Mouse (Mus musculus) limb, embryonic 10.5 days (tissue): ENCODE data around the gene Plekha6. TPM values are rescaled to one million over a fixed set of nuclear protein-coding genes. Genes with fewer than 3 reads are reported as not detected.

ENCODE experiments used
- DNase-seq: peaks from one replicate; pipeline ENCODE4 v3.0.0-alpha.2; 2017; ENCODE audit warnings: low spot score
- H3K27ac ChIP-seq: fragments of 300-500 bp; sonication (generic); 2 replicates; pipeline ENCODE4 v1.5.1; 2016; ENCODE audit warnings: mild to moderate bottlenecking
- H3K27me3 ChIP-seq: fragments of 300-500 bp; sonication (generic); 2 replicates; pipeline ENCODE4 v1.6.1; 2016; ENCODE audit warnings: low read depth, mild to moderate bottlenecking; ENCODE audit not compliant: poor library complexity, severe bottlenecking
- H3K36me3 ChIP-seq: fragments of 300-500 bp; sonication (generic); 2 replicates; pipeline ENCODE4 v1.6.1; 2016; ENCODE audit warnings: mild to moderate bottlenecking, moderate library complexity
- H3K4me1 ChIP-seq: fragments of 300-500 bp; sonication (generic); 2 replicates; pipeline ENCODE4 v1.6.1; 2016
- H3K4me3 ChIP-seq: fragments of 300-500 bp; sonication (generic); 2 replicates; pipeline ENCODE4 v1.5.1; 2016; ENCODE audit warnings: mild to moderate bottlenecking, moderate library complexity
- H3K9me3 ChIP-seq: fragments of 300-500 bp; sonication (generic); replicated peaks from 2 replicates; pipeline ENCODE4 v1.6.1; 2016; ENCODE audit warnings: mild to moderate bottlenecking
- WGBS: fragments of 180-500 bp; shearing (Covaris S2); methylation state at CpG from one replicate; pipeline ENCODE4 v1.1.7; 2016; 5-methylcytosine and 5-hydroxymethylcytosine counted together
- polyA plus RNA-seq: library from polyadenylated mRNA; unstranded; fragments of >200 nt; fragmentation: Nextera tagmentation; extraction: Ambion mirVana; gene quantifications from 2 replicates; pipeline ENCODE4 v1.2.1, GENCODE M21; 2016

Gene Plekha6
- polyA plus RNA-seq, 1 experiment from 2014 or later: 1.4 TPM

- 67% methylated on average over 11 of the region's 11 CpGs for WGBS
- DNase-seq: no peak
- H3K36me3 ChIP-seq: no peaks in the 10 kb centered on the region
- no peaks in the 10 kb centered on the region for H3K9me3 ChIP-seq
- peaks cover 31% of the 10 kb centered on the region for H3K4me1 ChIP-seq
- H3K27ac ChIP-seq: no peak overlapping the region
- H3K4me3 ChIP-seq: no peak overlapping the region
- H3K27me3 ChIP-seq: peaks cover 9% of the 10 kb centered on the region; the same call in 1 of the 2 replicates
These were observed 101.2 kb downstream of the Plekha6 start for GRCm38 (mm10) chr1:133265114-133265766.

GRCm38 (mm10) chr1:133267094-133267493 lies 103.1 kb downstream of the Plekha6 start:
- no peaks in the 10 kb centered on the region for H3K36me3 ChIP-seq

GRCm38 (mm10) chr1:133267813-133268492 lies 103.9 kb downstream of the Plekha6 start:
- Histone ChIP-seq H3K27me3 (peaks cover 9% of the 10 kb centered on the region; the same call in 1 of the 2 replicates), H3K4me1 (peaks cover 22% of the 10 kb centered on the region), H3K4me3 (no peak overlapping the region), H3K36me3 (no peaks in the 10 kb centered on the region), H3K27ac (0 out of 2 replicates have a peak overlapping the region, but pooled peaks have one; percentile 20), H3K9me3 (no peaks in the 10 kb centered on the region)
- DNase-seq: no peak
- WGBS: 28% methylated on average over 10 of the region's 10 CpGs

More at GRCm38 (mm10) chr1:133267094-133267493, 103.1 kb downstream of the Plekha6 start:
- peaks cover 9% of the 10 kb centered on the region; the same call in 1 of the 2 replicates for H3K27me3 ChIP-seq
- no peak overlapping the region for H3K4me3 ChIP-seq
- no peak for DNase-seq
- no peaks in the 10 kb centered on the region for H3K9me3 ChIP-seq
- 75% methylated on average over 3 of the region's 3 CpGs for WGBS
- peaks cover 22% of the 10 kb centered on the region for H3K4me1 ChIP-seq
- H3K27ac ChIP-seq: no peak overlapping the region

DNA sequence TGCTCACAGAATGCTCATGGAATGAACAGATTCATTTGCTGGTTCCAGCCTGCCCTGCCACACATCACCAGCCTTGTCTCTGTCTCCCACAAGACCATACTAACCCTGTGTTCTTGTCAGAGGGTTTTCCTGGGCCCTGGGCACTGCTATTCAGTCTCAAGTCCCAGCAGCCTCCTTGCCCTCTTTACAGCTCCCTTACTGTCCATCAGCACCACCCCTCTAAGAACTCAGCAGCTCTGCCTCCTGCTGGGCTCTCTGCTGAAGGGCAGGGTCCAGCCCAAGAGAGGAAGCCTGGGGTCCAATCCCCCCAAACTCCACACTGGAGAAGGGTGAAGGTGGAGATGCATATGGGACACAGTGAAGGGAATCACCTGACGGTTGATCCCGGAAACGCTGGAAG lies 104.5 kb downstream of the Plekha6 start:
- no peaks in the 10 kb centered on the region for H3K36me3 ChIP-seq
- 64% methylated on average over 3 of the region's 3 CpGs for WGBS
- peaks cover 9% of the 10 kb centered on the region; the same call in 1 of the 2 replicates for H3K27me3 ChIP-seq
- H3K4me1 ChIP-seq: peaks cover 22% of the 10 kb centered on the region
- no peaks in the 10 kb centered on the region for H3K9me3 ChIP-seq
- no peak for DNase-seq
- no peak overlapping the region for H3K27ac ChIP-seq
- no peak overlapping the region for H3K4me3 ChIP-seq

DNA sequence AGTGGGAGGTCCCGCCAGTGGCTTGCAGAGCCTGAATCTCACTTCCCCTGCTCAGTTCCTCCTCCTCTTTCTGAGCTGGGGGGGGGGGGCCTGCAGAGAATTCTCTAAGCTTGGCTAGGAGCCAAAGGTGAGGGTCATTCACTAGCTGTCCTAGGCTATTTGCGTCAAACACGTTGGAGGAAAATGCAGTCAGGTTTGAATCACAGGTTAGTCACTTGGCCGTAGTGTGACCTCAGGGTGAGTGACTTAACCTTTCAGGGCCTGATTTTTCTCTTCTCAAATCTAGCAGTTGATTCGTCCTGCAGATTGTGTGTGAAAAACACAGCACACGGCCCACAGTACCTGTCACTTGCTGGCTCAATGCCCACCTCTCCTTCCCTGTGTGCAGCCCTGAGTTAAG lies 106.3 kb downstream of the Plekha6 start:
- DNase-seq: no peak
- Histone ChIP-seq H3K9me3 (no peaks in the 10 kb centered on the region), H3K27me3 (peaks cover 11% of the 10 kb centered on the region), H3K4me3 (no peak overlapping the region), H3K27ac (no peak overlapping the region), H3K36me3 (no peaks in the 10 kb centered on the region), H3K4me1 (peaks cover 15% of the 10 kb centered on the region)
- WGBS: 65% methylated on average over 6 of the region's 6 CpGs

- peaks cover 15% of the 10 kb centered on the region for H3K27me3 ChIP-seq
- 86% methylated on average over 19 of the region's 19 CpGs for WGBS
- DNase-seq: no peak
- peaks cover 10% of the 10 kb centered on the region for H3K4me1 ChIP-seq
- H3K4me3 ChIP-seq: no peak overlapping the region
- H3K27ac ChIP-seq: no peak overlapping the region
- H3K36me3 ChIP-seq: no peaks in the 10 kb centered on the region
- H3K9me3 ChIP-seq: no peaks in the 10 kb centered on the region
These were observed 110.2 kb downstream of the Plekha6 start for GRCm38 (mm10) chr1:133274163-133274562.

- Histone ChIP-seq H3K4me1 (peaks cover 5% of the 10 kb centered on the region; the same call in 1 of the 2 replicates), H3K9me3 (no peaks in the 10 kb centered on the region), H3K27ac (no peak overlapping the region), H3K27me3 (peaks cover 27% of the 10 kb centered on the region), H3K36me3 (no peaks in the 10 kb centered on the region), H3K4me3 (no peak overlapping the region)
- no peak for DNase-seq
- WGBS: 90% methylated on average over 5 of the region's 5 CpGs
These were observed 113.0 kb downstream of the Plekha6 start for GRCm38 (mm10) chr1:133276983-133277382.

GRCm38 (mm10) chr1:133278539-133278938 lies 114.5 kb downstream of the Plekha6 start:
- Histone ChIP-seq H3K27me3 (peaks cover 33% of the 10 kb centered on the region), H3K4me3 (no peak overlapping the region), H3K27ac (no peak overlapping the region), H3K4me1 (peaks cover 5% of the 10 kb centered on the region; the same call in 1 of the 2 replicates), H3K36me3 (no peaks in the 10 kb centered on the region), H3K9me3 (no peaks in the 10 kb centered on the region)
- 77% methylated on average over 6 of the region's 6 CpGs for WGBS
- no peak for DNase-seq

DNA sequence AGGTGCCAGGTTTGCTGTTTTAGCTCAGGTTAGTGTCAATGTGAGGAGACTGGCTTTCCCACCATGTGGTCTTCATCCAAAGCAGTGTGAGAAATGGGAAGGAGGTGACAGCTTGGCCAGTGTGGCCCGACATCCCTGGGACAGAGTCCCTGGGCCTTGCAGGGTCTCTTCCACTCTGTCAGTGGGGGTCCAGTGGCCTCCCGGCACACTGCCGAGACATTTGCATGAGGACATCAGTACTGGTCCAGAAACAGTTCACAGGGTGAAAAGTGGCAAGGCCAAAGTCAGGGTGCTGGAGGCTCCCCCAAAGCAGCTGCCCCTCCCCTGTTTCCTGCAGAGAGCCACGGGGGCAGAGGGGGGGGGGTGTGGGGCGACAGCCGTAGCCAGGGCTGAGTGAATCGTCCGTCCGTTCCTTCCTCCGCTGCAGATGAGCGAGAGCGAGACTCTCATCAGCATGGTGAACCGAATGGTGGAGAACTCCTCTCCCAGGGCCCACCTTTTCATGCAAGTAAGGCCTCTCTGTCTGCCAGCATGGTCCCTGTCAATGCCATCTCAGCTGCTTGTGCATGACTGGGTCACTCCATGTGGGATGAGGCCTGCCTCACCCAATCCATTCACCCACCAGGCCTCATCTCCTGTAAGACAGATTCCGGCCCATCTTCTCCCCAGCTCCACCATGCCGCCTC lies 115.1 kb downstream of the Plekha6 start:
- Histone ChIP-seq H3K27me3 (peaks cover 32% of the 10 kb centered on the region), H3K27ac (no peak overlapping the region), H3K36me3 (no peaks in the 10 kb centered on the region), H3K4me1 (peaks cover 5% of the 10 kb centered on the region; the same call in 1 of the 2 replicates), H3K9me3 (no peaks in the 10 kb centered on the region), H3K4me3 (no peak overlapping the region)
- DNase-seq: no peak
- 68% methylated on average over 15 of the region's 15 CpGs for WGBS

- 87% methylated on average over 11 of the region's 11 CpGs for WGBS
- peaks cover 5% of the 10 kb centered on the region; the same call in 1 of the 2 replicates for H3K4me1 ChIP-seq
- DNase-seq: no peak
- H3K4me3 ChIP-seq: no peak overlapping the region
- no peaks in the 10 kb centered on the region for H3K9me3 ChIP-seq
- H3K27me3 ChIP-seq: peaks cover 27% of the 10 kb centered on the region
- H3K27ac ChIP-seq: no peak overlapping the region
- H3K36me3 ChIP-seq: no peaks in the 10 kb centered on the region
These were observed 115.7 kb downstream of the Plekha6 start for GRCm38 (mm10) chr1:133279632-133280093.

GRCm38 (mm10) chr1:133280537-133280936 lies 116.5 kb downstream of the Plekha6 start:
- peaks cover 5% of the 10 kb centered on the region; the same call in 1 of the 2 replicates for H3K4me1 ChIP-seq
- no peaks in the 10 kb centered on the region for H3K9me3 ChIP-seq
- H3K27me3 ChIP-seq: peaks cover 22% of the 10 kb centered on the region; the same call in 1 of the 2 replicates
- 88% methylated on average over 2 of the region's 2 CpGs for WGBS
- H3K36me3 ChIP-seq: no peaks in the 10 kb centered on the region
- no peak for DNase-seq
- no peak overlapping the region for H3K27ac ChIP-seq
- H3K4me3 ChIP-seq: no peak overlapping the region

DNA sequence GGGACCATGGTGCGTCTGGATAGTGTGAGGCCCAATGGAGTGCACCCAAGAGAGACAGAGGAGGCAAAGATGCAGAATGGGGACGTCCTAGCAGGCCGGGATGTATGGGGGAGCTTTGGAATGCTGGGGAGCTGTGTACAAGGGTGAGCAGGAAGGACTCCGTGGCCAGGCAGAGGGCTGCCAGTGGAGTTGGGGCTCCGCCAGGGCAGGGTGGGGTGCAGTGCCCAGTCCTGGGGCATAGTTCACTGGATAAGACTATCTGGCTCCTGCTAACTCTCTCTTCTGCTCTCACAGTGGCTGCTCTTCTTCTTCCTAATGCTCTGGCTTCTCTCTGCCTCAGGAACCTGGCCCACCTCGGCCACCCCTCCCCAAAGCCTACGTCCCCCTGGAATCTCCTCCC lies 121.9 kb downstream of the Plekha6 start:
- no peak for DNase-seq
- Histone ChIP-seq H3K27ac (no peak overlapping the region), H3K27me3 (0 out of 2 replicates have a peak, but pooled peaks cover 13% of the 10 kb centered on the region), H3K4me1 (no peaks in the 10 kb centered on the region), H3K36me3 (no peaks in the 10 kb centered on the region), H3K9me3 (no peaks in the 10 kb centered on the region), H3K4me3 (no peak overlapping the region)
- WGBS: 84% methylated on average over 7 of the region's 7 CpGs
